Mouse (Mus musculus) B cell, adult 2 months (primary cell): Measurements from ENCODE around the gene BC048562.

Source experiments
- DNase-seq, 2 experiments: peaks; one replicate each; pipeline ENCODE4 v3.0.0; 2022

The BC048562 gene

DNA sequence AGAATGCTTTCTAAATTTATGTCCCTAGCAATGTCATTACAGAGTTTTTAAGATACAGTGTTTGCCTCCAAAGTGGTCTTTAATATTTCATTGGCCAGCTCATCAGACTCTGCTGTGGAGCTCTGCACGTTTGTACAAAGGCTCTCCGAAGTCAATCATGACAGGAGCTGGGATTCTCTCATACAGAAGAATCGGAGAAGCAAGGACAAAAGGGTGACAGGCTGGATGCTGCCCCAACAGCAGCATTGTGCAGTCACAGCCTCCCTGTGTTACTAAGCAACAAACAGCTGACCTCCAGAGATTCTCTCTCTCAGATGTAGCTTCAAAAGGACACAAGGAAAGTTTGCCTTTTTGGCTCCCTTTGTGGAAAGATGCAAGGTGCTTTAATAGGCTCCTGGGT, at the start of gene BC048562:
BC048562 (plus strand) TSS at position 301 of the 400 bp plus-strand sequence.
- no peak for DNase-seq

DNA sequence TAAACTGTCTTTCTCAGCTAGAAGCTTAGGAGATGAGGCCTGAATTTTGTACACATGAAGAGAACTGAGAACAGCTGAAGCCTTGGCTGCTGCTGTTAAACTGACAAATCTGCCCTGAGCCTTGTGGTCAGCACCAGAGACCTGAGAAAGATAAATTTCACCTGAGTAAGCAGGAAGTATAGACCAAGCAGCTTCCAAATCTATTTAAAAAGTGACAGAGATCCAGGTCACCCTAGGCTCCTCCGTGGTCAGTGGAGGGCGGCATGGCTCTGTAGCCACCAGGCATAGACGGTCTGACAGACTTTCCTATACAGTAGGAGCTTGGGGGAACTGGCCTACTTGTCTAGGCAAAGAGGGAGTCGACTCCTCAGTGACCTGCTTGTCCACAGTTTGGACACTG, 49.5 kb upstream of the BC048562 start:
- no peak for DNase-seq

DNA sequence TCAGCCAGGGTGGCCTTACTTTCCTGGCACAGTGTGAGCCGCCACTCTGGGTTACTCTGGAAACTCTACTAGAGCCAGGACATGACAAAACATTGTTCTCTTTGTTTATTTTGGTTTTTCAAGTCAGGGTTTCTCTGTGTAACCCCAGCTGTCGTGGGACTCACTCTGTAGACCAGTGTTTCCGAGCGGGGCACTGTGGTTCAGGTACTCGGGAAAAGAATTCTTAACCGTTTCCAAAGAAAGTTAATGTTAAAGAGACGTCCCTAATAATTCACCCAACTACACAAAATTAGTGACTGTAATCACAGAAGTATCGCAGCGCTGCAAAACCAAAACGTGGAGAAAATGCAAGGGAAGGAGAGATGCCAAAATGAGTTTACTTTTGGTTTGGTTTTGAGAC, 47.7 kb upstream of the BC048562 start:
- no peak for DNase-seq

DNA sequence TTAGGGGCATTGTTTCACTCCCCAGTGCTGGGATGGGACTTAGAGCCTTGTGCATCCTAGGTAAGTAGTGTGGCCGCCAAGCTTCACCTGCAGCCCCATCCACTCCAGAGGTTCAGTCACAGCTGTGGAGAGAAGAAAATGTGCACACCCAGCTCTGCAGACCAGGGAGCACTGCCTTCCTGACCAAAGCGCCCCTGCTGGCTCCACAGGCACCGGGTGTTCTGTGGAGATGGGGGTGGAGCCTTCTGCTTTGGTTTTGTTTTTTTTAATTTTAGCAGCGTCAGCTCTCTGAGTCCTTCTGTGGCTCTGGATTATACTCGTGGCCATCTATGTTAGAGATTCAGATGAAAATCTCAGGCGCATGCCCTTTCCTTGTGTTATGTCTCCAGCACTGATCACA, 47.1 kb upstream of the BC048562 start:
- DNase-seq = no peak

DNA sequence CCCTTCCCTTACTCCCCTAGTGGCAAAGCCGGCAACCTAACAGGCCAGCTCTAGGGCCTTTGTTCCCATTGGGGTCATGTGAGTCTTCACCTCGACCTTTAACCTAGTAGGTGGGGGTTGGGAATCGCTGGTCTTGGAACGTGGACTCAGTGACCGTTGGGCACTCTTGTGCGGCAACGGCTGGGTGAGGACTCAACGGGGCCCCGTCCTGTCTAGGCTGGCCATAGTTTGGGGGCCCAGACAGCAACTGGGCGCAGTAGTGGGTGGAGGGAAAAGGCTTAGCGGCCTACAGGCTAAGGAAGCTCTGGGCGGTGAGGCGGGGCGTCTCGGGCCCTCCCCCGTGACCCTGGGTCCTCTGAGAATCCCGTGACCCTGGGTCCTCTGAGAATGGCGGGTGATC, 43.6 kb upstream of the BC048562 start, which contains the start of gene 1700102P08Rik:
1700102P08Rik (plus strand) TSS at position 130 of the 400 bp plus-strand sequence.
- DNase-seq = no peak

DNA sequence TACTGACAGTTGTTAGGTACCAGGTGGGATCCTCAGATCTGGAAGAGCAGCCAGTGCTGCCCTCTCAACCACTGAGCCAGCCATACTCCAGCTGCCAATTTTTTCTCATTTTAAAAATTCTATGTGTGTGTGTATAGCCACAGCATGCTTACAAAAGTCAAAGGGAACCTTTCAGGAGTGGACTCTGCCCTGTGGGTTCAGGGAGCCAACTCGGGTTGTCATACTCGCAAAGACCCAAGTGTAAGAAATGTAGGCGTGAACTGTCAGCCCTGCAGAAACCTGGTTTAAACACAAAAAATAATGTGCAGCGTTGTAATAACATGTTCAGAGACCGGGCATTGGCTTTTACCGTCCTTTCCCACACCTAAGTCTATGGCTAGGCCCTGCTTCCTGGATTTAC, 42.1 kb upstream of the BC048562 start:
- DNase-seq = no peak

DNA sequence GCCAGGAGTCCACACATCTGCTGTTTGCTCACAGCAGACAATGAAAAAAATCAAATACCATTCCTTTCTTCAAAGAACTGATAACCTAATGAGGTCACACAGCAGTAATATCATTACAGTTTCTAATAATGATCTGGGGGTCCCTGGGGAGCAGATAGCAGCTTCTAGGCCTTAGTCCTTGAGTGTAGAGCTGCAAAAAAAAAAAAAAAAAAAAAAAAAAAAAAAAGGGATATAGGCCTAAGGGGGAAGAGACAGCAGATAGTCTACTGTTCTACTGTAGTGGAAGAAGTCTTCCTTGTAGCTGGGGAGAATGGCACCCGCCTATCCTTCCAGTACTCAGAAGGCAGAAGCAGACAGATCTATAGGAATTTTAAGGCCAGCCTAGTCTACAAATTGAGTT, 40.9 kb upstream of the BC048562 start:
- no peak for DNase-seq

DNA sequence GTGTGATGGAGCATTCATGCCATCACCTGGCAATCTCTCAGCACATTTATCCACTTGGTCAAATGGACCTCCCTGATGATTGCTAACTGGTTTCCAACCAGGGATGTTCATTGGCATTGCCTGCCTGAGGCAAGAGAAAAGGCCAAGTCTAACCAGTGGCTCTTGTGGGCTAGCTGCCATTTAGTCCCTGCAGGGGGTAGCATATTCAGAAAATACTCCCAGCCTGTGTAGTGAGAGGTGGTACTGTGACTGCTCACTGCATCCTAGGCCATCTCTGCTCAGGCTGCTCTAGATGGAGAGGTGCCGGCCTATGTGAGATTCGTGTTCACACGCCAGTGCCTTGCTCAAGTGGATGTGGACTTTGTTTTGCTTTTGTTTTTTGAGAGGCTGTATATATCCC, 38.0 kb upstream of the BC048562 start:
- no peak for DNase-seq

DNA sequence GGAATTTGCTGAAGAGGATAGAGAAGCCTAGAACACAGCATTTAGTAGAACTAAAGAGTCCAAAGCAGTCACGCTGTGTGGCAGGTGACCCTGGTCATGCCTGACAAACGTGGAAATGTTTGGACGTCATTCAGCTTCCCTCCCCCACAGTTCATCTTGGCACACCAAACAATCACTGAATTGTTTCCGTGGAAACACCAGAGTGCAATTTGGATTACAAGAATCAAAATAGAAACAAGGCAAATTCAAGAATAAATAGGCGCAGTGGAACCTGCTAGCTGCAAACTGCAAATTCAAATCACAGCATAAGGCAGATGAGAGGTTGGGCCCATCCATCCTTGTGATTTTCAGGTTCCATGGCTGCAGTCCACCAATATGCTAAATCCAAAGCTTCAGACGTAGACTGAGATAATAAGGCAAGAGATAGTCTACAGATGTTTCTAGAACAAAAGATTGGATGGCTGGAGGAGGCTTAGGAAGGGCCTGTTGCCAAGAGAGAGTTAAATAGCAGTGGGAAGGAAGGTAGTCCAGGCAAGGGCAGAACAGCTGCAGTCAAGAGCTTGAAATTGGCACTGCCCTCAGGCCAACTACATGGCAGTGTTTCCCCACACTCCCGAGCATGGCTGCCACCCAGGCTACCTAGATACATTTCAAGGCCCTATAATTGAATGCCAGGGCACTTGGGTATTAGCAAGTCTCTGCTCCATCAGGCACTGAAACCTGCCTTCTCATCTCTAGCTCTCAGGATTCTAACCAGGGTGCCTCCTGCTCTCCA, 34.9 kb upstream of the BC048562 start:
- no peak for DNase-seq

DNA sequence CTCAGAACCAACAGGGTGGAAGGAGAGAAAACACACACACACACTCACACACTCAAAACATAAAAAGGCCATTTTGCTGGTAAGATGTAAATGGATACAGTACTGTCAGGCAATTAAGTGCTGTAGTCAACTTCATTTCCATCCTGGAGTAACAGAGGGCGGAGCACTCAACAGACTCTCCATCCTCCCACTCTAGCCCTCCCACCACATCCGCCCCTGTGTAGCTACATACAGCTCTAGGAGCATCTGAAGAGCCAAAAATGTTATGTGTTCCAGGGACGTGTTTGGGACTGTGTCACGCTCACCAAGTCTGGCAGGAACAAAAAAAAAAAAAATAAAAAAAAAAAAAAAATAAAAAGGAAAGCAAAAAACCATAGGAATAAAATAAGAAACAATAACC, 33.2 kb upstream of the BC048562 start:
- DNase-seq = no peak

DNA sequence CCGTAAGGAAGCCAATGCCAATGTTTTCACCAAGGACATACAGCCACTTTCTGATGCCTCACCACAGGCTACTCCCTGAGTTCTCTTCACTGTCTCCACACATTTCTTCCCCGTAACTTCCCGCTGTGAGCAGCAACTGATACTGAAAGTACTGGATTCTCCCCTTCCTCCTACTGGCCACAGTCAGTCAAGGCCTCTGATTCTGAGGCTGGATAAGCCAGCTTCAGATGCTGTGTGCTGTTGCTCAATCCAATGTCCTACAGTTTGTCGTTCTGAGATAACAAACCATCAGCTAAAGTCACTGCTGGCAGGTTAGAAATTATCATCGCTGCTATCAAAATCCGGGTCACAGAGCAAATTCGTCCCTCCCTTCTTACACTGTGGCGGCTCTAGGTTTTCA, 31.8 kb upstream of the BC048562 start:
- no peak for DNase-seq

DNA sequence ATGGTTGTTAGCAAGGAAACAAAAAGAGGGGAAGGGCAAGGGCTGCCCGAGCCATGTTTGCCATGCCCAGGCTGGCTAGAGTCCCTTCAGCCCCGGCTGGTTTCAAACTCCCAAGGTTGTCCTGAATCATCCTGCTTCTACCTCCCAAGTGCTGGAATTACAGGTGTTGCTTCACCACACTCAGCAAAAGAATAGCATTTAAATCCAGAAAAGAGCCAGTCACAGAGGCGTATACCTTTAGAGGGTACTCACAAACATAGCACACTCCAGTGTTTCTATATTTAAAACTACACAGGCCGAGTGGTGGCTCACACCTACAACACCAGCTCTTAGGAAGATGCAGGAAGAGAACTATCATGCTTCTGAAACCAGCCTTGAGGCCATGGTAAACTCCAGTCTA, 26.7 kb upstream of the BC048562 start:
- DNase-seq = no peak

DNA sequence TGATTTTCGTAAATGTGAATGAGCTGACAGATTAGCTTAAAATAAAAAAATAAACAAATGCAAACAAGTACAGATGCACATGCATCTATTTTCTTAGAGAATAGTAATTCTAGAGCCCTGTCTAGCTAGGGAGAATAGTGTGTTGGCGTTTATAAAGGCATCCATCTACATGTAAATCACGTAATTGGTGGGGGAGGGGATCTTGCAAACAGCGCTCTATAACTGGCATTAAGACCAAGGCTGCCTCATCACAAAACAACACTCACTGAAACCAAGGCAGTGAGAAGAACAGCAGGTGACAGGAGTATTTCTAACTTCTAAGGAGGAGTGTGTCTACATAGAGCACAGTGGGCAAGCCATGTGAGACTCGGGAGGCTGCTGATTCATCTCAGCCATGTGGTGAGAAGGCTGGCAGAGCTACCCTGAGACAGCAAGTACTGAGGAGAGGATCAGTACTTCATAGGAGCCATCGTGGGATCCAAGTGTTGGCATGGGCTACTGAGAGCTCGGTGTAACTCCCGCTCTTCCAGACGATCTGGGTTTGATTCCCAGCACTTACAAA, 24.8 kb upstream of the BC048562 start:
- no peak for DNase-seq

DNA sequence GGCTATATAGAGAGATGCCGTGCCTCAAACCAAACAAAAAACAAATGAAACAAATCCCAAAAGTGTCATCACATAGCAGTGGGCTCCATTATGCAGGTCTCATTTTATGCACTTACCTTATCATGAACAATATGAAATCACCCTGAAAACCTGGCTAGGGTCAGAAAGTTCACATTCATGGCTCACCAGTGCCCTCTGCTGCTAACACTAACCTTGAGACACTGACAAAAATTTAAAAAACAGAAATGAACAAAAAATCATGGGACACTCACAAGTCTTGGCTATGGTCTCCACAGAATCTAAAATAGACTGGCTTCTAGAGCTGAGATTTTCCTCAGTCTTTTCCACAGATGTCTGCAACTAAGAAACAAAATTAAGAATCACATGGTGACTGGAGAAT, 24.1 kb upstream of the BC048562 start:
- peak; percentile 18 to 23 for DNase-seq

DNA sequence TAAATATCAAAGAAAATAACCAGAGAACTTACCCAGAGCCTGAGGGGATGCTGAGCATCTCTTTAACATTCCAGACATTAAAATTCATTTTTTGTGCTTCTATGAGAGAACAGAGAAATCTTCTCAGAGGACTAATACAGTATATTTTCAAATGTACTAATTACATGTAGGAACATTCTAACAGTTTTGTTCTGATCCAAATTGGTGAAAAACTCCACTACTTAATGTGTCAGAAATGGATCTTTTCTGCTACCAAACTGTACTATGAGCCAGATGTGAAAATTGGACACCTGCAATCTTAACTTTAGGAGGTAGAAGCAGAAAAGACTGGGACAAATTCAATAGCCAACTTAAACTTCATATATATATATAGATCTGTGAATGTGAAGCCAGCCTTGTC, 7.9 kb upstream of the BC048562 start, which contains the start of gene Ccdc36:
Ccdc36 (minus strand) TSS at position 101 of the 400 bp plus-strand sequence.
- DNase-seq = no peak

DNA sequence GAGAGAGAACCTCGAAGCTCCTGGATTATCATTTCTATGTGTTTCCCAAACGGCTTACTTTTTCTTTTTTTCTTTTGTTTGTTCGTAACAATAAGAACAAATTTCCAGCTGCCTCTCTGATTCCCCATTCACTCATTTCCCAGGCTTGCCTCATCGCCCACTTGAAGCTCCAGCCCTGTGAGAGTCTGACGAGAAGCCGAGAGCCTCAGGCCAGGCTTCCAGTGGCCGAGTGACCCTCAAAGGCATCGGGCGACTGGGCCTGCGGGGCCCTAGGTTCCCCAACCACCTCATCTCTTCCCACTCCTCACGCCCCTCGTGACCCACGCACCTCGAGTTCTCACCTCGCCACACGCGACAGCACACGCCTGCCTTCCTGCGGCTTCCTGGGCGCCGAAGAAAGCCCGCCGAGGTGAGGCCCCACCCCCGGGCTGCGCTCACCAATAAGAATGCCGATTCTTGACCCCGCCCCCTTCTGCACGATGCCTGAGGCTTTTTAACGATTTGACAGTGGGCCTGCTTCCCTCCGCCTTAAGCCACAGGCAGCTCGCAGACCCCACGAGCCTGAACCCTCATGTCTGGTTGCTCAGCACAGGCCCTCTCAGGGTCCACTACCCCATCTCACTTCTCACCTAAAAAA, 4.7 kb upstream of the BC048562 start:
- peak in 1 of 2 experiments; percentile 16 for DNase-seq

DNA sequence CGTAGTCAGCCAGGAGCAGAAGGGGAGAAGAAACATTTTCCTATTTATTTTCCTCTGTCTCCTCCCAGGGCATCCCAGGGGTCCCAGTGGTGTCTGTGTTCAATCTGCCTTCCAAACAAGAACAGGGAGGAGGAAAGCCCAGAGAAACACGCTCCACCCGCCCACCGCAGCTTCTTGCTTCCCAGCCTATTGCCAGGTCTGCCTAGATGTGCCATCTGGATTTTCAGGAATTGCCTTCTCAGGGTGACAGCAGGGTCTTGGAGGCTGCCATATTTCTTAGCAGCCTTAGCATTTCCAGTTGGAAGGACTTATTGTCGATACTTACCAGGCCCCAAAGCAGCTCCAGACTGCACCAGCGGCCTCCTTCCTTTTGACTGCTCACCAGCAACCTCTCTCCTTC, 2.9 kb downstream of the BC048562 start:
- no peak for DNase-seq

DNA sequence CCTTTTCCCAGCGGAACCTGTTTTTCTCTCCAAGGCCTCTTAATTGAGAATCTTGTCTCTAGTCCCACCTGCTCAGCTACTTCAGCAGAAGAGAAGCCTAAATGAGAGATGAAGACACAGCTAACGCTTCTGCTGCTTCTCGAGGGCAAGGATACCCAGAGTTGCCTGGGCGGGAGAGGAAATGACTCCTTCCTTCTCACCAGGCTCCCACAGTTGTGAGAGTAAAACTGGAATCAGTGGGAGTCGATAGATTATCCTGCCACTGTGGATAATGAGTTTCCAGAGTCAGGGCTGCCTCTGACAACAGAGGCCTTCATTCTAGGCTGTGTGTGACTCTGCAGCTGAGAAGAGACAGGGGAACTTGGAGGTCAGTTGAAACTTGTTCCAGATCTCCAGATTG, 4.2 kb downstream of the BC048562 start:
- no peak for DNase-seq

DNA sequence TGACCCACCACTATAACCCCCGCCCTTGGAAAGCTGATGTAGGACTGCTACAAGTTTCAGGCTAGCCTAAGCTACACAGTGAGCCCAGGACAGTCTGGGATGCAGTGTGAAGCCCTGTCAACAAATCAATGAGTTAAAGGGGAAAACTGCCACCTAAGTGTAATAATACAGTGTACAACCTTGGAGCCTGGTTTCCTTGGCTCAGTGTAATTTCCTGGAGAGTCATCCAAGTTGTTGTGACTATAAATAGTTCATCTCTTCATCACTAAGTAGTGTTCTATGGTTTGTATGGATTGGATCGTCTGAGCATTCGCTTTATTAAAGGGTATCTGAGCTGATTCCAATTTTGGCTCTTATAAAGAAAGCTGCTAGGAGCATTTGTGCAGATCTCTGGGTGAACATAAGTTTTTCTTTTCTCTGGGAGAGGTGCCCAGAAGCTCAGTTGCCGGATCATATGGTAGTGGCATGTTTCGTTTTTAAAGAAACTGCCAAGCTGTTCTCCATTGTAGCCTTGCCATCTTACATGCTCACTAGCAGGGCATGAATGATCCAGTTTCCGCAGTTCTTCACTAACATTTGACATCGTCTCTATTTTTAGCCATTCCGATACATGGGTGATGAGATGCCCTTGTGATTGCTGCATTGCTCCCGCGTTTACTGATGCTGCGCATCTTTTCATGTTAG, 5.1 kb downstream of the BC048562 start:
- no peak for DNase-seq

DNA sequence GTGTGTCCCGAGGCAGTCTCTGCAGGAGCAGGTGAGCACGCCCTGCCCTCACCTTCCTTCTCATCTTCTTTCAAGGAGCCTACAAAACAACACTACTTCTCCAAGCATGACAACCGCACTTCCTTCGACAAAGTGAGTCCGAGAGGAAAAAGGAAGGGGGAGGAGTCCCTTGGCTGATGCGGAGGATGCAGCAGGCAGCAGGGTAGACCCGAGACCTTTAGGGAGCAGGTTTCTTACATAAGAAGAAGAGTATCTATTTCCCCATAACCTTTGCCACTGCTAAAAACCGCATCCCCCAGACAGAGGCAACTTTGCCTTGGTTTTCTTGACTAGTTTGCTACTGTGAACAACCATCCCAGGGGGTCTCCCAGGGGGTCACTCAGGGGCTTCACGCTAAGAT, 8.8 kb downstream of the BC048562 start:
- peak; percentile 15 to 35 for DNase-seq

DNA sequence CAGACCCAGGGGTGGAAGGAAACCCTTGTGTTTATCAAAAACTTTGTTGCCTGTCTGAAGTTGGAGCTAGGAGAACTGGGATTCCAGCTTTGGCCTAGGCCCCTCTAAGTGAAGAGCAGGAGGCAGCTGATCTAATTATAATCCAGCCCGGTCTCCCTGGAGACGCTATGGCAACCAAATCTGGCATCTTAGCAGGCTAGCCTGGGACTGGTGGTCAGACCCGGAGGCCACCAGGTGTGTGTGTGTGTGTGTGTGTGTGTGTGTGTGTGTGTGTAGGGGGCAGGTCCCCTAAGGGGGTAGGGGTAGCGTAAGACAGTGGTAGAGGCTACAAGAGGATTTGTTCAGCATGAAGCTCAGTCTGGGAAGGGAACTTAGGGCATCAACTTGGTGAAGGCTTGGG, 13.6 kb downstream of the BC048562 start:
- DNase-seq = no peak

DNA sequence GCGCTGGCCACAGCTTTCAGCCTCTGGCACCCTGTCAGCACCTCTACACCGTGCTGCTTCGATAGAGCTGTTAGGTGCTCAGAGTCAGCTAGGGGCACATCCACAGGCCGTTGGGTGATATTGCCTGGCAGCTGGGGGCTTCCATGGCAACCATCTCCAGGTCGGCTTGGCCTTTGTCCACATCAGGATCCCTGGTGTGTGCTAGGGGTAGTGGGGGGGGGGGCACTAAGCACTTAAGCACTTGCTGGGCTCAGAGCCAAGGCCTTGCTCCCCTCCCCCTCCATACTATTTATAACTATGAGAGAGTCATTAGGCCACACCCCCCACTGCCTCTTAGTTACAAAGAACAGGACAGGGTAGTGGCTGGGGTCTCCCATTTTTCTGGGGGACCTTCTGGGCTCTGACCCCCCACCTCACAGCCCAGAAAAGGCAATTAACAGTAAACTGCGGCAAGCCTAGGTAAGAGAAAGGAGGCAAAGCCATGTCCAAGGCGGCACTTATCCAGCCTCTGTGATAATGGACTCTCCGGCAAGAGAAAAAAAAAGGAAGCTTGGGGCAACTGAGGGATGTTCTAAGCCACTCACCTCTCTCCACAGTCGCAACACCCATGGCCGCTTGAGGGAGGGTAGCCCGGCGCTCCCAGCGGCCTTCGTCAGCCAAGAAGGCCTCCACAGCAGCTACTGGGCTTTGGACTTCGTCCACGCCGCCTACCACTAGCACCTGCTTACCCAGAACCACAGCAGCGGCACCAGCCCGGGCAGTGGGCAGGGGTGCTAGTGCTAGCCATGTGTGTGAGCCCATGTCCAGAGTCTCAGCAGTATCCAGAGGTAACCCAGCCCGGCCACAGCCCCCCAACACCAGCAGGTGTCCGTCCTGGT, 14.2 kb downstream of the BC048562 start:
- no peak for DNase-seq

DNA sequence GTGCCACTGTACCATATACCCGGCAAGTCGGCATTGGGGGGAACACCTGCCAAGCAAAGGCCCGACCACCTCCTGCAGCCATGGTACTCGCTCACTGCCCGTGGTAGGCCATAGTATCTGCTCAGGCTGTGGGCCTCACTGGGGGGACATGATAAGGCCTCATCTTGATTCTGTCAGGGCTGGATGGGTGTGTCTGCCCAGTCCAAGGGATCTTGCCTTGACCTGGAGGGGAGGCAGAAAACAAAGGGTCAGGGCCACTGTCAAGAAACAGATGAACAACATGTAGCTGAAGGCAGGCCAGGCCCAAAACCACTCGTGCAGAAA, 14.8 kb downstream of the BC048562 start:
- DNase-seq = no peak
